Mouse (Mus musculus): Measurements from ENCODE around the gene Phospho2.
"Not testable (repeated sequence)": the region's sequence is repeated elsewhere in the genome, so short reads cannot be mapped to it uniquely, and the experiment has no call there.

The Phospho2 gene

GRCm38 (mm10) chr2:69789429-69790069 lies at the start of gene Phospho2, which contains the start of gene Ccdc173:
Gene Phospho2, plus strand, starts transcription at chr2:69789623.
Gene Ccdc173, minus strand, starts transcription at chr2:69789575.
- peak; percentile 97 for DNase-seq (ENCODE audit: low spot score)

GRCm38 (mm10) chr2:69745091-69745490 lies 44.3 kb upstream of the Phospho2 start:
- no peak for DNase-seq (ENCODE audit: low spot score)

- DNase-seq (ENCODE audit: low spot score) = no peak
Measured at GRCm38 (mm10) chr2:69760980-69761379, 28.4 kb upstream of the Phospho2 start.

- DNase-seq (ENCODE audit: low spot score) = no peak
Measured at GRCm38 (mm10) chr2:69763340-69763739, 26.1 kb upstream of the Phospho2 start.

- no peak for DNase-seq (ENCODE audit: low spot score)
Measured at GRCm38 (mm10) chr2:69764716-69765115, 24.7 kb upstream of the Phospho2 start.

- no peak for DNase-seq (ENCODE audit: low spot score)
Measured at GRCm38 (mm10) chr2:69773331-69773730, 16.1 kb upstream of the Phospho2 start.

GRCm38 (mm10) chr2:69777985-69778835 lies 11.2 kb upstream of the Phospho2 start:
- DNase-seq (ENCODE audit: low spot score) = no peak

GRCm38 (mm10) chr2:69778836-69779177 lies 10.6 kb upstream of the Phospho2 start:
- DNase-seq (ENCODE audit: low spot score) = no peak

GRCm38 (mm10) chr2:69788974-69789373 lies 449 bp upstream of the Phospho2 start:
- no peak for DNase-seq (ENCODE audit: low spot score)

GRCm38 (mm10) chr2:69790285-69790684 lies 862 bp downstream of the Phospho2 start:
- peak; percentile 55 for DNase-seq (ENCODE audit: low spot score)

- no peak for DNase-seq (ENCODE audit: low spot score)
Measured at GRCm38 (mm10) chr2:69790722-69791121, 1.3 kb downstream of the Phospho2 start.

- DNase-seq (ENCODE audit: low spot score) = peak; percentile 47
Measured at GRCm38 (mm10) chr2:69802911-69803312, 13.5 kb downstream of the Phospho2 start.

- DNase-seq (ENCODE audit: low spot score) = no peak
Measured at GRCm38 (mm10) chr2:69803756-69804155, 14.3 kb downstream of the Phospho2 start.

- DNase-seq (ENCODE audit: low spot score) = not testable (repeated sequence)
Measured at GRCm38 (mm10) chr2:69804663-69805062, 15.2 kb downstream of the Phospho2 start.

- DNase-seq (ENCODE audit: low spot score) = peak; percentile 70
Measured at GRCm38 (mm10) chr2:69810169-69810568, 20.7 kb downstream of the Phospho2 start.

GRCm38 (mm10) chr2:69811349-69811748 lies 21.9 kb downstream of the Phospho2 start:
- DNase-seq (ENCODE audit: low spot score) = not testable (repeated sequence)

GRCm38 (mm10) chr2:69816575-69816974 lies 27.2 kb downstream of the Phospho2 start:
- no peak for DNase-seq (ENCODE audit: low spot score)

GRCm38 (mm10) chr2:69818350-69819085 lies 29.1 kb downstream of the Phospho2 start:
- no peak for DNase-seq (ENCODE audit: low spot score)

- DNase-seq (ENCODE audit: low spot score) = no peak
Measured at GRCm38 (mm10) chr2:69820201-69820600, 30.8 kb downstream of the Phospho2 start.

GRCm38 (mm10) chr2:69821711-69822110 lies 32.3 kb downstream of the Phospho2 start, which contains the start of gene Klhl23:
Gene Klhl23, plus strand, starts transcription at chr2:69821944.
- peak; percentile 15 for DNase-seq (ENCODE audit: low spot score)

GRCm38 (mm10) chr2:69822361-69823128 lies 33.1 kb downstream of the Phospho2 start:
- DNase-seq (ENCODE audit: low spot score) = peak; percentile 34

Data from ovary, adult 18-20 months (tissue).